Mouse (Mus musculus) limb, embryonic 14.5 days (tissue): ENCODE data around the gene Epha2. TPM values are rescaled to one million over a fixed set of nuclear protein-coding genes. Genes with fewer than 3 reads are reported as not detected.

Source experiments
- ATAC-seq: fragments of 200-750 bp; cut with Nextera tagmentation; 2 replicates; pipeline ENCODE4 v1.8.0; 2017; ENCODE audit warnings: low read depth, moderate number of reproducible peaks, moderate TSS enrichment; ENCODE audit not compliant: low FRiP score
- DNase-seq: peaks from one replicate; pipeline ENCODE4 v3.0.0-alpha.2; 2015; ENCODE audit warnings: low spot score
- H3K27ac ChIP-seq: fragments of 300-500 bp; sonication (generic); replicated peaks from 2 replicates; pipeline ENCODE4 v1.5.1; 2014; ENCODE audit warnings: low read depth, mild to moderate bottlenecking, low read length, moderate library complexity, mixed read lengths
- H3K27me3 ChIP-seq: fragments of 300-500 bp; sonication (generic); 2 replicates; pipeline ENCODE4 v1.6.1; 2014; ENCODE audit warnings: low read length, mixed read lengths; ENCODE audit not compliant: control insufficient read depth, insufficient read depth
- H3K36me3 ChIP-seq: fragments of 300-500 bp; sonication (generic); 2 replicates; pipeline ENCODE4 v1.6.1; 2014; ENCODE audit warnings: mild to moderate bottlenecking, low read length, moderate library complexity, mixed read lengths; ENCODE audit not compliant: control insufficient read depth, insufficient read depth
- H3K4me1 ChIP-seq: fragments of 300-500 bp; sonication (generic); 2 replicates; pipeline ENCODE4 v1.6.1; 2014; ENCODE audit warnings: antibody characterized with exemption, low read length, mixed read lengths; ENCODE audit not compliant: control insufficient read depth, insufficient read depth
- H3K4me2 ChIP-seq: fragments of 300-500 bp; sonication (generic); replicated peaks from 2 replicates; pipeline ENCODE4 v1.6.1; 2014; ENCODE audit warnings: low read depth, mild to moderate bottlenecking, low read length, moderate library complexity; ENCODE audit not compliant: severe bottlenecking
- H3K4me3 ChIP-seq: fragments of 300-500 bp; sonication (generic); replicated peaks from 2 replicates; pipeline ENCODE4 v1.5.1; 2014; ENCODE audit warnings: low read length
- H3K9ac ChIP-seq: fragments of 300-500 bp; sonication (generic); 2 replicates; pipeline ENCODE4 v1.6.1; 2014; ENCODE audit warnings: mild to moderate bottlenecking, low read depth, low read length, moderate library complexity; ENCODE audit not compliant: severe bottlenecking
- H3K9me3 ChIP-seq: fragments of 300-500 bp; sonication (generic); 2 replicates; pipeline ENCODE4 v1.6.1; 2016; ENCODE audit warnings: low read length; ENCODE audit not compliant: control insufficient read depth
- POLR2A ChIP-seq: fragments of 200-500 bp; IDR thresholded peaks from 2 replicates; pipeline ENCODE4 v1.8.0; 2012; ENCODE audit warnings: inconsistent platforms, mild to moderate bottlenecking, moderate library complexity, borderline replicate concordance; ENCODE audit not compliant: insufficient read depth, insufficient read length; ENCODE audit errors: extremely low read depth
- WGBS: fragments of 180-500 bp; shearing (Covaris S2); extraction: QIAGEN DNeasy Blood & Tissue Kit; methylation state at CpG from one replicate; pipeline ENCODE4 v1.1.7; 2014; 5-methylcytosine and 5-hydroxymethylcytosine counted together
- polyA plus RNA-seq, 2 experiments: library from polyadenylated mRNA; depleted of rRNA in 1 of 2; stranded (reverse) in 1 of 2; unstranded in 1 of 2; fragments of >200 nt; fragmentation: Nextera tagmentation in 1 of 2; extraction: Ambion mirVana in 1 of 2; gene quantifications; 2 replicates each; pipeline versions ENCODE4 v1.2.1 to v1.2.3; 2012 to 2014

Gene Epha2
- polyA plus RNA-seq, 2 experiments: 2.2 to 9.4 TPM

DNA sequence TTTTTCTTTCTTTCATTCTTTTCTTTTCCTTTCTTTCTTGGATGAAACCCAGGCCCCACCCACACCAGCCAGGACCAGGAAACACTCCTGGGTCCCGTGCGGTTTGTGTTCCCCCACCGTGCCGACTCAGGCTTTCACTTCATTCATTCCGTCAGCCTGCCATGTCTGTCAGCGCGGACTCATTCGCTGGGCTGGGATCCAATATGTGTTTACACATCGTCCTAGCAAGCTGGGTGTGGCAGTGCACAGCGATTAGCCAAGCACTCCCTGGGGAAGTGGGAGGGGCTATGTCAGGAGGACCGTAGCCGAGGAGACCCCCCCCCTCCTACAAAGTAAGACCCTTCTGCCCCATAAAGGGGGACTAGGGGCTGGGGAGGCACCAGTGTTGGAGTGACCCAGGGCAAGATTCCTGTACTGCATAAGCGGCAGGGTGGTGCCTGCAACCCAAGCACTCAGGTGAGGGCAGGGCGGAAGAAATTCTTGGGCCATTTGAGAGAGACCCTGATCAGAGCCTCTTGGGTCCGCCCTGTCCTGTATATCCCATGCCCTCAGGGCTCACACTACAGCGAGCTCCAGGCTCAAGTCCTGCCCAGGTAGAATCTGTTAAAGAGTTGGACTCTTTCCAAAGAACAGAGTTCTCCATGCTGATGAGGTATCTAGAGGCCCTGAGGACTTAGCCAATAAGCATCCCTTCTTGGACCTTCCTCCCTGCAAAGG, 40.9 kb upstream of the Epha2 start:
- H3K27ac ChIP-seq: no peak overlapping the region
- no peak for TF ChIP-seq POLR2A
- peak; percentile 52 for DNase-seq
- H3K36me3 ChIP-seq: peaks cover 3% of the 10 kb centered on the region; the same call in 1 of the 2 replicates
- 51% methylated on average over 16 of the region's 16 CpGs for whole genome bisulfite sequencing
- ATAC-seq: peak; percentile 31; the same call in 1 of the 2 replicates
- no peaks in the 10 kb centered on the region for H3K27me3 ChIP-seq
- no peak overlapping the region; the same call in 1 of the 2 replicates for H3K4me2 ChIP-seq
- no peaks in the 10 kb centered on the region for H3K4me1 ChIP-seq
- H3K9ac ChIP-seq: no peak overlapping the region
- H3K4me3 ChIP-seq: no peak overlapping the region
- H3K9me3 ChIP-seq: no peaks in the 10 kb centered on the region

DNA sequence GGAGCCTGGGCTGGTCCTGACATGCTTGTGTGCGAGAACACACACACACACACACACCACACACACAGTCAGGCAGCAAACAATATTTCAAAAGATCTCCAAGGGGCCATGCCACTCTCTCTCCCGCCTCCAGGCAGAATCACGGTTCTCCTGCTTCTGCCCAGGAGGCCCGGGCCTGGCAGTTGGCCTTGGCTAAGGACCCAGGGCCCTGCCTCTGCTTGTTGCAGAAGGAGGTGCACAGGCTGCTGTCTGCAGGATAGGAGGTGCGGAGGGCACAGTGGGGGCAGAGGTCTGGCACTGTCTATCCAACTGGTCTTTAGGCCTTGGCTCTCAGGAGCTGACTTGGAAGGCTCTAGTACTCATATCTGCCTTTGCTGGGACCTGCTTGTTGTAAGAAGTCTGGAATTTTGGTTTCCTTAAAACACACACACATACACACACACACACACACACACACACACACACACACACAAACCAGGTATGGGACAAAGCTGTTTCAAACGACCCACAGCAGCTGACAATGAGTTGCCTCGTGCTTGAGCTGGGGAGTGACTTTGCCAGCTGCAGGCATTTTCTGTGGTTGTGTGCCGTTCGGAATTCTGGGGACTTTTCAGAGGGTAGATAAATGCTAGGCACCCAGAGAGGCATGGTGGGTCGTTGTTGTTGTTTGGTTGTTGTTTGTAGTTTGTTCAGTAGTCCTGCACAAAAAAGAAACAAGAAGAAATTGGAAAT, 38.0 kb upstream of the Epha2 start:
- TF ChIP-seq POLR2A: no peak
- no peak for ATAC-seq
- Histone ChIP-seq H3K4me1 (no peaks in the 10 kb centered on the region), H3K9me3 (no peaks in the 10 kb centered on the region), H3K27me3 (no peaks in the 10 kb centered on the region), H3K36me3 (no peaks in the 10 kb centered on the region), H3K27ac (no peak overlapping the region), H3K4me3 (no peak overlapping the region), H3K9ac (no peak overlapping the region), H3K4me2 (no peak overlapping the region)
- DNase-seq: no peak
- 64% methylated on average over 10 of the region's 10 CpGs for WGBS

- no peak for ATAC-seq
- 86% methylated on average over 3 of the region's 3 CpGs for WGBS
- H3K4me2 ChIP-seq: no peak overlapping the region
- no peaks in the 10 kb centered on the region for H3K27me3 ChIP-seq
- no peak for DNase-seq
- H3K4me1 ChIP-seq: no peaks in the 10 kb centered on the region
- TF ChIP-seq POLR2A: no peak
- no peaks in the 10 kb centered on the region for H3K36me3 ChIP-seq
- no peaks in the 10 kb centered on the region for H3K9me3 ChIP-seq
- no peak overlapping the region for H3K4me3 ChIP-seq
- no peak overlapping the region for H3K27ac ChIP-seq
- H3K9ac ChIP-seq: no peak overlapping the region
These were observed 34.9 kb upstream of the Epha2 start for GRCm38 (mm10) chr4:141265979-141266637.

GRCm38 (mm10) chr4:141267250-141267649, 33.8 kb upstream of the Epha2 start:
- H3K27ac ChIP-seq: no peak overlapping the region
- no peaks in the 10 kb centered on the region for H3K4me1 ChIP-seq
- H3K4me3 ChIP-seq: no peak overlapping the region
- DNase-seq (no peak), ATAC-seq (no peak)
- no peaks in the 10 kb centered on the region for H3K9me3 ChIP-seq
- no peak overlapping the region for H3K9ac ChIP-seq
- no peak overlapping the region for H3K4me2 ChIP-seq
- no peaks in the 10 kb centered on the region for H3K36me3 ChIP-seq
- 65% methylated on average over 3 of the region's 3 CpGs for WGBS
- no peak for TF ChIP-seq POLR2A
- H3K27me3 ChIP-seq: no peaks in the 10 kb centered on the region

GRCm38 (mm10) chr4:141267837-141268236, 33.2 kb upstream of the Epha2 start:
- ATAC-seq (no peak), DNase-seq (peak; percentile 51)
- H3K9me3 ChIP-seq: no peaks in the 10 kb centered on the region
- TF ChIP-seq POLR2A: no peak
- H3K4me3 ChIP-seq: no peak overlapping the region
- no peak overlapping the region for H3K4me2 ChIP-seq
- H3K36me3 ChIP-seq: no peaks in the 10 kb centered on the region
- 48% methylated on average over 9 of the region's 9 CpGs for WGBS
- no peak overlapping the region for H3K27ac ChIP-seq
- no peaks in the 10 kb centered on the region for H3K27me3 ChIP-seq
- H3K4me1 ChIP-seq: no peaks in the 10 kb centered on the region; the same call in 1 of the 2 replicates
- H3K9ac ChIP-seq: no peak overlapping the region
